11 mouse cellular contexts compared by ENCODE assay signal in genomic region chr15:11716168-11716842, GRCm38 (mm10).
DNase-seq lines count a peak whose midpoint lies in the region; ATAC-seq and TF ChIP-seq lines count a peak whose summit lies in the region.
"Had no signal": no experiment of that assay in that cellular context is flagged by ENCODE, and none has a peak within 500 bp of the region (broad histone marks: within the 10 kb centered on the region; RNA-seq: fewer than 3 reads in every experiment).

No protein-coding gene starts in this region.

- H3K27ac ChIP-seq in left cerebral cortex, adult 2 months, result no peak overlapping the region
- H3K27ac ChIP-seq in forebrain, embryonic 11.5 days (ENCODE audit: low read depth, low read length), result no peak overlapping the region
- H3K27ac ChIP-seq: stomach, embryonic 15.5 days had no signal

- no peak for TF ChIP-seq CTCF in left cerebral cortex, adult 2 months (IDR thresholded peaks at IDR 0.05)

- H3K4me1 ChIP-seq in forebrain, embryonic 11.5 days (replicated peaks; ENCODE audit: control insufficient read depth, insufficient read depth, low read length), result no peaks in the 10 kb centered on the region
- H3K4me1 ChIP-seq: stomach, embryonic 15.5 days had no signal

- intact Hi-C loops in left cerebral cortex, adult 2 months (cut with DNase I), result no loop called here
- intact Hi-C loops in left cerebral cortex, postnatal 4 days (cut with DNase I), result no loop called here

- H3K36me3 ChIP-seq in forebrain, embryonic 11.5 days (ENCODE audit: control insufficient read depth, insufficient read depth, low read length), result no peaks in the 10 kb centered on the region
- H3K36me3 ChIP-seq: stomach, embryonic 15.5 days had no signal

- DNase-seq in thymus, postnatal 0 days (ENCODE audit: low spot score), result peak; percentile 56
- DNase-seq in thymus, postnatal 10 days (ENCODE audit: low spot score in 2 of 2), result no peak
- DNase-seq in c-Kit-positive CD71-negative TER-119-negative erythroid progenitor cells, embryonic 14.5 days (ENCODE audit: low read depth), result peak; percentile 19
- DNase-seq in lung, postnatal 4 days, result peak; percentile 26 to 36
- no peak for DNase-seq in left cerebral cortex, adult 2 months (ENCODE audit: extremely low spot score in 1 of 2, low spot score in 2 of 2)
- no peak for DNase-seq in forebrain, embryonic 11.5 days (ENCODE audit: low spot score)
- DNase-seq in left cerebral cortex, postnatal 4 days, result no peak
- DNase-seq: gastrocnemius, postnatal 14 days; kidney, adult 8-10 months had no signal

- no peak overlapping the region for H3K4me2 ChIP-seq in forebrain, embryonic 11.5 days (ENCODE audit: low read depth, low read length, severe bottlenecking)
- H3K4me2 ChIP-seq: stomach, embryonic 15.5 days had no signal

- ATAC-seq in forebrain, embryonic 11.5 days (replicated peaks; ENCODE audit: low FRiP score), result no peak
- ATAC-seq: Patski had no signal

- H3K9me3 ChIP-seq in forebrain, embryonic 11.5 days (ENCODE audit: control insufficient read depth, low read length), result no peaks in the 10 kb centered on the region
- H3K9me3 ChIP-seq: stomach, embryonic 15.5 days had no signal

- no peak overlapping the region for H3K9ac ChIP-seq in forebrain, embryonic 11.5 days (ENCODE audit: low read length)
- H3K9ac ChIP-seq: stomach, embryonic 15.5 days had no signal

- WGBS in forebrain, embryonic 11.5 days, result 88% methylated on average over 11 of the region's 11 CpGs

- no peak overlapping the region for H3K4me3 ChIP-seq in left cerebral cortex, adult 2 months
- H3K4me3 ChIP-seq in forebrain, embryonic 11.5 days (ENCODE audit: low read depth, low read length), result no peak overlapping the region
- H3K4me3 ChIP-seq: stomach, embryonic 15.5 days had no signal

- H3K27me3 ChIP-seq in forebrain, embryonic 11.5 days (ENCODE audit: control insufficient read depth, insufficient read depth, low read length), result no peaks in the 10 kb centered on the region
- H3K27me3 ChIP-seq: stomach, embryonic 15.5 days had no signal

Comparison
In these comparisons a context has a peak if more than half of its experiments do, and no peak if none do; other contexts are left out.
1. DNase-seq: peak in thymus, postnatal 0 days (single experiment), c-Kit-positive CD71-negative TER-119-negative erythroid progenitor cells, embryonic 14.5 days (single experiment) and lung, postnatal 4 days (2 of 2); none in thymus, postnatal 10 days (0 of 2), left cerebral cortex, adult 2 months (0 of 2), forebrain, embryonic 11.5 days (single experiment) and left cerebral cortex, postnatal 4 days (single experiment).